Mouse (Mus musculus) embryonic facial prominence, embryonic 11.5 days (tissue): Measurements from ENCODE around the gene Pla2g6. TPM values are rescaled to one million over a fixed set of nuclear protein-coding genes. Genes with fewer than 3 reads are reported as not detected.

Experiments
- ATAC-seq: fragments of 200-750 bp; cut with Nextera tagmentation; replicated peaks from 2 replicates; pipeline ENCODE4 v1.8.0; 2017; ENCODE audit warnings: low read depth; ENCODE audit not compliant: insufficient number of reproducible peaks, low FRiP score, low TSS enrichment
- DNase-seq: peaks from one replicate; pipeline ENCODE4 v3.0.0-alpha.2; 2015; ENCODE audit warnings: low spot score
- H3K27ac ChIP-seq: fragments of 300-500 bp; sonication (generic); replicated peaks from 2 replicates; pipeline ENCODE4 v1.5.1; 2014; ENCODE audit warnings: mild to moderate bottlenecking, low read depth, low read length, control low read depth
- H3K27me3 ChIP-seq: fragments of 300-500 bp; sonication (generic); 2 replicates; pipeline ENCODE4 v1.6.1; 2014; ENCODE audit warnings: mild to moderate bottlenecking, low read length, moderate library complexity, mixed read lengths; ENCODE audit not compliant: control insufficient read depth, insufficient read depth
- H3K36me3 ChIP-seq: fragments of 300-500 bp; sonication (generic); replicated peaks from 2 replicates; pipeline ENCODE4 v1.6.1; 2014; ENCODE audit warnings: low read depth, mild to moderate bottlenecking, low read length, moderate library complexity, mixed read lengths; ENCODE audit not compliant: control insufficient read depth, insufficient read depth
- H3K4me1 ChIP-seq: fragments of 300-500 bp; sonication (generic); 2 replicates; pipeline ENCODE4 v1.6.1; 2014; ENCODE audit warnings: low read length, mixed read lengths; ENCODE audit not compliant: control insufficient read depth, insufficient read depth
- H3K4me2 ChIP-seq: fragments of 300-500 bp; sonication (generic); 2 replicates; pipeline ENCODE4 v1.6.1; 2014; ENCODE audit warnings: low read depth, mild to moderate bottlenecking, control low read depth, low read length, moderate library complexity
- H3K4me3 ChIP-seq: fragments of 300-500 bp; sonication (generic); 2 replicates; pipeline ENCODE4 v1.5.1; 2014; ENCODE audit warnings: low read depth, low read length, control low read depth
- H3K9ac ChIP-seq: fragments of 300-500 bp; sonication (generic); replicated peaks from 2 replicates; pipeline ENCODE4 v1.6.1; 2014; ENCODE audit warnings: mild to moderate bottlenecking, control low read depth, low read length
- H3K9me3 ChIP-seq: fragments of 300-500 bp; sonication (generic); replicated peaks from 2 replicates; pipeline ENCODE4 v1.6.1; 2016; ENCODE audit warnings: mild to moderate bottlenecking, low read length, inconsistent platforms, mixed read lengths; ENCODE audit not compliant: control insufficient read depth
- WGBS: fragments of 180-500 bp; shearing (Covaris S2); extraction: QIAGEN DNeasy Blood & Tissue Kit; methylation state at CpG from one replicate; pipeline ENCODE4 v1.1.7; 2014; 5-methylcytosine and 5-hydroxymethylcytosine counted together
- polyA plus RNA-seq: library from polyadenylated mRNA; unstranded; fragments of >200 nt; fragmentation: Nextera tagmentation; extraction: Ambion mirVana; gene quantifications from 2 replicates; pipeline ENCODE4 v1.2.1, GENCODE M21; 2014

Gene Pla2g6
- polyA plus RNA-seq, 1 experiment from 2014 or later: 11.8 TPM

GRCm38 (mm10) chr15:79366402-79366801, 38.2 kb upstream of the Pla2g6 start:
- Histone ChIP-seq H3K4me2 (no peak overlapping the region), H3K4me3 (no peak overlapping the region), H3K4me1 (no peaks in the 10 kb centered on the region; the same call in 1 of the 2 replicates), H3K9me3 (no peaks in the 10 kb centered on the region), H3K27ac (no peak overlapping the region), H3K9ac (no peak overlapping the region), H3K27me3 (no peaks in the 10 kb centered on the region), H3K36me3 (no peaks in the 10 kb centered on the region; the same call in none of the 2 replicates)
- ATAC-seq: no peak
- no peak for DNase-seq
- WGBS: 96% methylated on average over 5 of the region's 5 CpGs

GRCm38 (mm10) chr15:79365068-79365467, 36.9 kb upstream of the Pla2g6 start:
- H3K36me3 ChIP-seq: peaks cover 2% of the 10 kb centered on the region
- no peak overlapping the region for H3K4me3 ChIP-seq
- H3K9me3 ChIP-seq: no peaks in the 10 kb centered on the region
- H3K27ac ChIP-seq: no peak overlapping the region
- ATAC-seq (no peak), DNase-seq (no peak)
- H3K4me2 ChIP-seq: no peak overlapping the region
- no peaks in the 10 kb centered on the region; the same call in 1 of the 2 replicates for H3K4me1 ChIP-seq
- 95% methylated on average over 12 of the region's 12 CpGs for WGBS
- no peak overlapping the region for H3K9ac ChIP-seq
- no peaks in the 10 kb centered on the region for H3K27me3 ChIP-seq

- DNase-seq (no peak), ATAC-seq (no peak)
- H3K4me2 ChIP-seq: no peak overlapping the region
- peaks cover 2% of the 10 kb centered on the region for H3K36me3 ChIP-seq
- H3K27me3 ChIP-seq: no peaks in the 10 kb centered on the region
- no peak overlapping the region for H3K27ac ChIP-seq
- H3K4me1 ChIP-seq: no peaks in the 10 kb centered on the region; the same call in 1 of the 2 replicates
- no peaks in the 10 kb centered on the region for H3K9me3 ChIP-seq
- H3K9ac ChIP-seq: no peak overlapping the region
- 46% methylated on average over 6 of the region's 6 CpGs for WGBS
- no peak overlapping the region for H3K4me3 ChIP-seq
These were observed 35.9 kb upstream of the Pla2g6 start for GRCm38 (mm10) chr15:79364120-79364519.

- H3K4me2 ChIP-seq: no peak overlapping the region
- ATAC-seq (no peak), DNase-seq (no peak)
- no peak overlapping the region for H3K27ac ChIP-seq
- H3K36me3 ChIP-seq: peaks cover 2% of the 10 kb centered on the region
- H3K4me3 ChIP-seq: no peak overlapping the region
- 50% methylated on average over 4 of the region's 4 CpGs for WGBS
- H3K4me1 ChIP-seq: peaks cover 8% of the 10 kb centered on the region; the same call in 1 of the 2 replicates
- no peaks in the 10 kb centered on the region; the same call in 1 of the 2 replicates for H3K27me3 ChIP-seq
- H3K9me3 ChIP-seq: no peaks in the 10 kb centered on the region
- no peak overlapping the region for H3K9ac ChIP-seq
These were observed 32.8 kb upstream of the Pla2g6 start for GRCm38 (mm10) chr15:79361023-79361422.

GRCm38 (mm10) chr15:79360371-79360770, 32.2 kb upstream of the Pla2g6 start:
- Histone ChIP-seq H3K9me3 (no peaks in the 10 kb centered on the region), H3K4me2 (no peak overlapping the region), H3K27me3 (no peaks in the 10 kb centered on the region; the same call in 1 of the 2 replicates), H3K4me3 (no peak overlapping the region), H3K9ac (no peak overlapping the region), H3K36me3 (peaks cover 2% of the 10 kb centered on the region), H3K27ac (no peak overlapping the region), H3K4me1 (peaks cover 8% of the 10 kb centered on the region; the same call in 1 of the 2 replicates)
- DNase-seq (no peak), ATAC-seq (no peak)
- WGBS: 60% methylated on average over 7 of the region's 7 CpGs

- no peak overlapping the region for H3K4me2 ChIP-seq
- no peak for ATAC-seq
- H3K27ac ChIP-seq: no peak overlapping the region
- no peaks in the 10 kb centered on the region for H3K9me3 ChIP-seq
- H3K9ac ChIP-seq: no peak overlapping the region
- peaks cover 2% of the 10 kb centered on the region for H3K36me3 ChIP-seq
- peak; percentile 15 for DNase-seq
- H3K4me3 ChIP-seq: no peak overlapping the region
- no peaks in the 10 kb centered on the region; the same call in 1 of the 2 replicates for H3K27me3 ChIP-seq
- peaks cover 8% of the 10 kb centered on the region; the same call in 1 of the 2 replicates for H3K4me1 ChIP-seq
- 39% methylated on average over 6 of the region's 6 CpGs for WGBS
These were observed 31.8 kb upstream of the Pla2g6 start for GRCm38 (mm10) chr15:79359954-79360353.

- DNase-seq: no peak
These were observed 29.9 kb upstream of the Pla2g6 start for GRCm38 (mm10) chr15:79357974-79358690.

More at GRCm38 (mm10) chr15:79357974-79358690, 29.9 kb upstream of the Pla2g6 start:
- WGBS: 38% methylated on average over 12 of the region's 12 CpGs
- Histone ChIP-seq H3K27me3 (no peaks in the 10 kb centered on the region; the same call in 1 of the 2 replicates), H3K4me2 (peak overlapping the region; percentile 93), H3K4me1 (peaks cover 8% of the 10 kb centered on the region; the same call in 1 of the 2 replicates), H3K4me3 (no peak overlapping the region), H3K27ac (no peak overlapping the region), H3K36me3 (peaks cover 2% of the 10 kb centered on the region; the same call in 1 of the 2 replicates), H3K9ac (no peak overlapping the region), H3K9me3 (no peaks in the 10 kb centered on the region)
- no peak for ATAC-seq
